Mouse (Mus musculus): ENCODE measurements around the gene Galnt11. TPM values are rescaled to one million over a fixed set of nuclear protein-coding genes. Genes with fewer than 3 reads are reported as not detected.
"Not testable (repeated sequence)": the region's sequence is repeated elsewhere in the genome, so short reads cannot be mapped to it uniquely, and the experiment has no call there.

Galnt11 gene
- polyA plus RNA-seq, 1 experiment from 2014 or later = 36.1 TPM

DNA sequence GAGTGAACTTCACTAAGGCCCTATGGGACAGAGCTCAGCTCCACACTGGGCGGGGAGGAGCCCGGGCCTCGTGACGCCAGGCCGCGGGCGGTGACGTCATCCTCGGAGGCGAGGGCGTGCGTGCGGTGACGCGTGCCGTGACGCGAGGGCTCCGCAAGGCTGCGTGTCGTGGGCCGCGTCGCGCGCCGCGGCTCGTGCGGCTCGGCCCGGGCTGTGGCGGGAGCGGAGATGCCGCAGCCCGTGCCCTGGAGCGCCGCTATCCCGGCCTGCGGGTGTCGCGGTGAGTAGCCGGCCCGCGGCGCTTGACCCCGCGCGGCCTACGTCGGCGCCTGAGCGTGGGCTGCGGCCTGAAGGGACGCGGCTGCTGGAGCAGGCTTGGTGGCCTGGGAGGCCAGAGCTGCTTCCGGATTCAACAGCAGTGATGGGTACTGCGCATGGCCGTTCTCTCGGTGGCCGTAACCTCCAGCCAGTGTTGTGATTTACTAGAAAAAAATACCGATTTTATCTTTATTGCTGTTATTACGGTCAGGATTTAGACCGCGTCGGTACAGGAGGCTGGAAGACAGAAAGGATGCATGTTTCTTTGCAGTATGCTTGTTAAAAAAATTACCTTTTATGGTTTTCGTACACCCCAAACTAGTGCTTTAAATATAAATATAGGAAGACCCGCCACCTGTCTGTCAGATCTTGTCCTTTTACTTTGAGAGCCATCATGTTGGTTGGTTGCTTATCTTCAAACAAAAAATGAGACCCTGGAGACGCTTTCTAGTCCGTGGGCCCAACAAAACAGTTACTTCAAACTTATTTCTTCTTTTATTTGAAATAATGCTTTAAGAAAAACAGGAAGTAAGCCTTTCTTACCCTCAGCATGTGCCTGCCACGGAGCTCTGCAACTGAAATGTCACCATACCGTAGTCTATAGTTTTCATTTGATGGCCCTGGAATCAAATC is 1.3 kb downstream of the Galnt11 start, which contains the start of gene E130116L18Rik:
E130116L18Rik (minus strand) TSS at position 402 of the 951 bp plus-strand sequence.
- Histone ChIP-seq H3K27ac (peak within 1 kb of the TSS; percentile 97), H3K4me3 (peak within 1 kb of the TSS; percentile 84), H3K9me3 (no peaks in the 10 kb centered on the region), H3K36me3 (no peaks in the 10 kb centered on the region), H3K4me1 (no peaks in the 10 kb centered on the region; the same call in 1 of the 2 replicates), H3K27me3 (ENCODE audit: insufficient read depth, poor library complexity, severe bottlenecking) (no peaks in the 10 kb centered on the region)
- DNase-seq (ENCODE audit: low spot score) = peak; percentile 92
- WGBS = 4% methylated on average over 72 of the region's 72 CpGs

DNA sequence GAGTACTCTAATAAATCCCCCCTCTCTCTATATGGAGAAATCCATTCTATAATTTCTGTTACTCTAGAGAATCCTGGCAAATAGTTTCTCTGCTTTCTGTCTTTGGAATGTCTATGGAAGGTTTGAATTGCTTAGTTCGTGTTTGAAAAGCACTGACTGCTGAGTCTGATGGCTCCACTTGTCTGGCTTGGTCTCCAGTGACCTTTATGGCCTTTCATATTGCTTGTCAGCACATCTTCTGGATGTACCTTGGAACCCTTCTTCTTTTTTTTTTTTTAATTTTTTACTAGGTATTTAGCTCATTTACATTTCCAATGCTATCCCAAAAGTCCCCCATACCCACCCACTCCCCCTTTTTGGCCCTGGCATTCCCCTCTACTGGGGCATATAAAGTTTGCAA is 2.7 kb downstream of the Galnt11 start:
- not testable (repeated sequence) for H3K4me1 ChIP-seq; H3K9me3 ChIP-seq; H3K36me3 ChIP-seq; DNase-seq (ENCODE audit: low spot score); H3K27ac ChIP-seq; H3K27me3 ChIP-seq (ENCODE audit: insufficient read depth, poor library complexity, severe bottlenecking)
- 90% methylated on average over 1 of the region's 1 CpGs for WGBS
- 0 out of 2 replicates have a peak overlapping the region, but pooled peaks have one; percentile 84 for H3K4me3 ChIP-seq

DNA sequence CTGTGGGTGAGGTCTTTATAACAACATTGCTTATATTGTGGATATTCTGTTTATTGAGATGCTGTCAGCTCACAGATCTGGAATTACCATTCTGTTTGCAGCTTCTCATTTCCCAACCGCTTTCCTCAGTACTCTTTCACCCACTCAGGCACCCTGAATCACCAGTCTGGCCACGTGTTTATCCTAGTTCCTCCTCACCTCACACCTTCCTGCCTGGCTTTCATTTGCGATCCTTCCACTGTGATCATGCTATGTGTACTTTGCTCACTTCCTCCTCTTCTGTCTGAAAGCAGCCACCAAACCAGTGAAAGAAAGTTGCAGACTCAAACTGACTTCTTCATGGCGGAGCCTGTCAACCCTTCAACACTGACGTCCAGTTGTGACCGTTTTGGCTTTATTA is 21.4 kb downstream of the Galnt11 start:
- no peak overlapping the region for H3K27ac ChIP-seq
- H3K36me3 ChIP-seq = peaks cover 3% of the 10 kb centered on the region; the same call in 1 of the 2 replicates
- H3K9me3 ChIP-seq = no peaks in the 10 kb centered on the region
- H3K4me1 ChIP-seq = no peaks in the 10 kb centered on the region
- WGBS = 86% methylated on average over 6 of the region's 6 CpGs
- H3K4me3 ChIP-seq = no peak overlapping the region
- peak; percentile 73 for DNase-seq (ENCODE audit: low spot score)
- H3K27me3 ChIP-seq (ENCODE audit: insufficient read depth, poor library complexity, severe bottlenecking) = no peaks in the 10 kb centered on the region

DNA sequence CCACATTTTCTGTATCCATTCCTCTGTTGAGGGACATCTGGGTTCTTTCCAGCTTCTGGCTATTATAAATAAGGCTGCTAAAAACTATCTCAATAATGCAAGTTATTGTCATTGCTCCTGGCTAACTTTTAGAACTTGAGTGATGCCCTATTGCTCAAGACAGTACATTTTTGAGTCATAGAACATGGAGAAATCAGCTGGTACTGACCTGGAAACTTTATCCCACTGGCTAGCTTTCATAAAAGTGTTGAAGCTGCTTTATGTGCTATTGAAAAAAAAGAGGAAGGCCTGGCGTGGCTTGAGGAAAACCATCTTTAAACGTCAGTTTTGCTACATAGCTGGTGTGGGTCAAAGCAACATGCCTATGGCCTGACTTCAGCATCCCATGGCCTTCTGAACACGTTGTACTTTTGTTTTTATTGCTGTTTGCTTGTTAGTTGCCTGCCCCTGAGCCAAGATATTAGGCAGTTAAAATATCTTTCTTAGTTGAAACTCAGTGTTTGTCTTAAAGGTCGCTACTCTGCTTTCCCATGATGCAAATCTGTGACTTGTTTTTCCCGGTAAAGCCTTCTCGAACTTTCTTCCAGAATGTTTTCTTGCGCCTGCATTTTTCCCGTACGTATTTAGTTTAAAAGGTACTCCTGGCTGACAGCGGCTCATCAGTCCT is 24.2 kb downstream of the Galnt11 start:
- H3K27me3 ChIP-seq (ENCODE audit: insufficient read depth, poor library complexity, severe bottlenecking) = no peaks in the 10 kb centered on the region
- no peak overlapping the region for H3K27ac ChIP-seq
- peaks cover 19% of the 10 kb centered on the region; the same call in 1 of the 2 replicates for H3K36me3 ChIP-seq
- no peak for DNase-seq (ENCODE audit: low spot score)
- no peaks in the 10 kb centered on the region for H3K4me1 ChIP-seq
- no peaks in the 10 kb centered on the region for H3K9me3 ChIP-seq
- no peak overlapping the region for H3K4me3 ChIP-seq
- 84% methylated on average over 10 of the region's 10 CpGs for WGBS

DNA sequence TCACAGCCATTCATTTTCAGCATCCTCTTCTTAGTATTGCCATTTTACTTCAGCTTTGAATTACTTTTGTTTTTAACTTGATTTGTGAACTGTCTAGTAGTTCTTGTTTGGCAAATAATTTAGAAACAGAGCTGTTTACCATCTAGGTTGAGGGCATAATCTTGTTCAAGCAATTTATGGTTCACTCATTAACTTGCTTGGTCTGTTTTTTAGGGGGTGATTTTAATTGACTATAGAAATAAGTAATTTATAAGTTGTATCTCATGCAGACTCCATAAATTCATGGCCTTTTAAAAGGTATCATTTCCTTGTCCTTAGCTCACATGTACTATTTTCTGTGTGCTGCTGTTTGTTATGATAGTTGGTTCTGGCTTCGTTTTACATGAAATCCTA is 24.8 kb downstream of the Galnt11 start:
- Histone ChIP-seq H3K27me3 (ENCODE audit: insufficient read depth, poor library complexity, severe bottlenecking) (no peaks in the 10 kb centered on the region), H3K36me3 (peaks cover 23% of the 10 kb centered on the region), H3K4me3 (no peak overlapping the region), H3K4me1 (no peaks in the 10 kb centered on the region), H3K27ac (no peak overlapping the region), H3K9me3 (no peaks in the 10 kb centered on the region)
- DNase-seq (ENCODE audit: low spot score) = no peak
- WGBS = 71% methylated on average over 1 of the region's 1 CpGs

DNA sequence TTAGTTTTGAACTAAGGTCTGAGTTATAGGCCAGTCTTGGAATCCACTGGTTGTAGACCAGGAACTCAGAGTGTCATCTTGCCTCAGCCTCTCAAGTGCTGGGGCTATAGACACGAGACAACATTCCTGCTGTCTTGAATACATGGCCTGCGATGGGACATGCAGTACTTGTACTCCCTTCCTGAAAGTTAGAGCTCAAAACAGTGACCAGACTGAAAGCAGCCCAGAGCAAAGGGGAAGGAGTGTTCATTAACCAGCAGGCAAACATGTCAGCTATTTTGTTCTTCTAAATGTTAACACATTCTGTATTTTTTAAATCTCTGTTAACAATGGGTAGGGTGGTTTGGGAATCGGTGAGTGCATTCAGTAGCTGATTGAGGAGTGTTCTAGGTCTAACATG is 25.3 kb downstream of the Galnt11 start:
- Histone ChIP-seq H3K4me3 (no peak overlapping the region), H3K4me1 (no peaks in the 10 kb centered on the region), H3K27ac (no peak overlapping the region), H3K27me3 (ENCODE audit: insufficient read depth, poor library complexity, severe bottlenecking) (no peaks in the 10 kb centered on the region), H3K9me3 (no peaks in the 10 kb centered on the region), H3K36me3 (peaks cover 29% of the 10 kb centered on the region)
- no peak for DNase-seq (ENCODE audit: low spot score)
- WGBS = 75% methylated on average over 3 of the region's 3 CpGs

GRCm38 (mm10) chr5:25252423-25252822 is 30.7 kb downstream of the Galnt11 start:
- no peak for DNase-seq (ENCODE audit: low spot score)
- H3K9me3 ChIP-seq = no peaks in the 10 kb centered on the region
- H3K4me3 ChIP-seq = no peak overlapping the region
- WGBS = 73% methylated on average over 2 of the region's 2 CpGs
- H3K27me3 ChIP-seq (ENCODE audit: insufficient read depth, poor library complexity, severe bottlenecking) = no peaks in the 10 kb centered on the region
- H3K36me3 ChIP-seq = peaks cover 69% of the 10 kb centered on the region
- no peaks in the 10 kb centered on the region; the same call in 1 of the 2 replicates for H3K4me1 ChIP-seq
- H3K27ac ChIP-seq = no peak overlapping the region

DNA sequence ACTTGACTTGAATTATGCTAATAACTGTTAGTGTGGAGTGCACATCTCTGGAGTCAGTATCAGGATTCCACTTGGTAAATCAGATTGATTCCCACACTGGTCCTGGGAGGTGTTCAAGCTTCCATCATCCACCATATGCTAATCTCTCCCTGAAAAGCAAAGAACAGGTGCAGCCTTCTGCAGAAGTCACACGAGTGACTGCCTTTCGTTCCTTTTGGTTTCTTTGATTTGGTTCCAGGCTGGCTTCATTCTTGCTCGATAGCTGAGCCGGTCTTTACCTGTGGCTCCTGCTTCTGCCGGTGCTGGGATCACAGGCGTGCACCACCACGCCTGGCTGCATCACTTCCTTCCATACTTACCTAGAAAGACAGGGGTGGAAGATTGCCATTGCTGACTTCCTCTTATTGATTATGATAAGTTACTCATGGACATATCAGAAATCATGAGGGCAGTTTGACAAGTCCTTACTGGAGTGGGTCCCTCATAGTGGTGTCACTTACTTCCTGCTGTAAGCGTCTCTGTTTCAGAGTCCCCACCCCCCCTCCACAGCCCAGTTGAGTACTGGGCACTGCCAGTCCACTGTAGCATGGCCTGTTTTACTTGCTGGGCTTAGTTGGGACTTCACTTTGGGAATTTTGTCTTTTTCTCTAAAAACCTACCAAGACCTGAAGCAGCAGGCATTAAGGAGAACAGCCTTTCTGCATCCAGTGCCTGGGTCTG is 31.3 kb downstream of the Galnt11 start:
- Histone ChIP-seq H3K4me3 (no peak overlapping the region), H3K36me3 (peaks cover 73% of the 10 kb centered on the region), H3K27me3 (ENCODE audit: insufficient read depth, poor library complexity, severe bottlenecking) (no peaks in the 10 kb centered on the region), H3K9me3 (no peaks in the 10 kb centered on the region), H3K27ac (no peak overlapping the region), H3K4me1 (no peaks in the 10 kb centered on the region; the same call in 1 of the 2 replicates)
- DNase-seq (ENCODE audit: low spot score) = no peak
- WGBS = 88% methylated on average over 8 of the region's 8 CpGs

DNA sequence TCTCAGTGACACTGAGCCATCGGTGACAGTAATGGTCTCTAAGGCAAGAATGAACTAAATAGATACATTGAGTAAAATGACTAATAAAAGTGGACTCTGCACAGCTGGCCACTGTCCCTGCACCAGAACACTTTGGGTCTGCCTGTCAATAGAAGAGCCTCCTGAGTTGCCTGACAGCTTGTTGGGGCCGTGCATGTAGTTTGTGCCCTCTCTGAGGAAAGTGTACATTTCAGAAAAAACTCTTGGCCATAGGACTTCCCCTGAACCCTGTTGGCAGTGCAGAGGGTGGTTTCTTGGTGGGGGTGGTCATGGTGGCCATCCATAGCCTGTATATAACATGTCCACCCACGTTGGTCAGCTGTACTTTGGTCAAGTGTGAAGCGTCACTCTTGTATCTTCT is 32.8 kb downstream of the Galnt11 start:
- Histone ChIP-seq H3K4me1 (no peaks in the 10 kb centered on the region; the same call in 1 of the 2 replicates), H3K9me3 (no peaks in the 10 kb centered on the region), H3K36me3 (peaks cover 82% of the 10 kb centered on the region), H3K27ac (no peak overlapping the region), H3K4me3 (no peak overlapping the region), H3K27me3 (ENCODE audit: insufficient read depth, poor library complexity, severe bottlenecking) (no peaks in the 10 kb centered on the region)
- DNase-seq (ENCODE audit: low spot score) = peak; percentile 61
- WGBS = 84% methylated on average over 4 of the region's 4 CpGs

DNA sequence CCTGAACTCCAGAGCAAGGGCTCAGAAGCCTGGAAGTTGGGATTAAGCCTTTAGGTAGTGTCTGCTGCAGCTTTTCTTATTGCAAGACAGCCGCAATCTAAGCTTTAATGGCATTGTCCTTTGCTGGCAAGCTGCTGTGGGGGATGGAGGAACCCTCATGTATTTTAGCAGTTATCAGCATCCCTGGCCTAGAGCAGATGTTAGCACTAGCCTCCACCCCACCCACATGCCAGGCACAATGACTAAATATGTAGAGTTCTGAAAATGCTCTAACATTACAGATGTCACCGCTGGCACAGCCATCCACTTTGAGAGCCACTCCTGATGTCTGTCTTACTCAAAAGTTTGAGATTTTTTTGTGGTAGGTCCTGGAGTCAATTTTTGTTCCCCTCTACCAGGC is 35.0 kb downstream of the Galnt11 start:
- Histone ChIP-seq H3K9me3 (no peaks in the 10 kb centered on the region), H3K36me3 (peaks cover 79% of the 10 kb centered on the region), H3K27ac (no peak overlapping the region), H3K4me1 (no peaks in the 10 kb centered on the region; the same call in 1 of the 2 replicates), H3K4me3 (no peak overlapping the region), H3K27me3 (ENCODE audit: insufficient read depth, poor library complexity, severe bottlenecking) (no peaks in the 10 kb centered on the region)
- DNase-seq (ENCODE audit: low spot score) = no peak
- WGBS = 82% methylated on average over 2 of the region's 2 CpGs

GRCm38 (mm10) chr5:25261452-25261851 is 39.7 kb downstream of the Galnt11 start:
- Histone ChIP-seq H3K9me3 (no peaks in the 10 kb centered on the region), H3K27me3 (ENCODE audit: insufficient read depth, poor library complexity, severe bottlenecking) (no peaks in the 10 kb centered on the region), H3K4me1 (no peaks in the 10 kb centered on the region), H3K36me3 (peaks cover 76% of the 10 kb centered on the region), H3K27ac (no peak overlapping the region), H3K4me3 (no peak overlapping the region)
- 85% methylated on average over 6 of the region's 6 CpGs for WGBS
- DNase-seq (ENCODE audit: low spot score) = no peak

DNA sequence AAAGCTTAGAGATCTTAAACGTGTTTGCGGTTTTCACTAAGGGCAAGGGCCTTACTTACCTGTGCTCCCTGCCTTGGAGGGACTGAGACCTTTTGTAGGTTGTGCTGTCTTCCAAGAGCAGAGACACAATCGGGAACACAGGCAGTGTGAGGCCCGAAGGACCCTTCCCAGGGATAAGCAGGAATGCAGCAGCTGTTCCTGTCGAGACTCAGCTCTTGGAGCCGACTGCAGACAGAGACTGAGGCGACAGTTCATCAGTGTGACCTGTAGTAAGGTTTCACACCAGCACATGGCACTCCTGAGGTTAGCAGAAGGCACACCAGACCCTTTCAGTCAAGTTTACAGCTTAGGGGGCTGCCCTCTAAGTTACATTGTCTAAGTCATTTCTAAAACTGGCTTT is 40.6 kb downstream of the Galnt11 start:
- H3K9me3 ChIP-seq = no peaks in the 10 kb centered on the region
- H3K27me3 ChIP-seq (ENCODE audit: insufficient read depth, poor library complexity, severe bottlenecking) = no peaks in the 10 kb centered on the region
- no peaks in the 10 kb centered on the region for H3K4me1 ChIP-seq
- DNase-seq (ENCODE audit: low spot score) = no peak
- no peak overlapping the region for H3K4me3 ChIP-seq
- 74% methylated on average over 7 of the region's 7 CpGs for WGBS
- no peak overlapping the region for H3K27ac ChIP-seq
- peaks cover 79% of the 10 kb centered on the region for H3K36me3 ChIP-seq
